Mouse (Mus musculus): ENCODE data around the gene Adam8.

Adam8 gene

DNA sequence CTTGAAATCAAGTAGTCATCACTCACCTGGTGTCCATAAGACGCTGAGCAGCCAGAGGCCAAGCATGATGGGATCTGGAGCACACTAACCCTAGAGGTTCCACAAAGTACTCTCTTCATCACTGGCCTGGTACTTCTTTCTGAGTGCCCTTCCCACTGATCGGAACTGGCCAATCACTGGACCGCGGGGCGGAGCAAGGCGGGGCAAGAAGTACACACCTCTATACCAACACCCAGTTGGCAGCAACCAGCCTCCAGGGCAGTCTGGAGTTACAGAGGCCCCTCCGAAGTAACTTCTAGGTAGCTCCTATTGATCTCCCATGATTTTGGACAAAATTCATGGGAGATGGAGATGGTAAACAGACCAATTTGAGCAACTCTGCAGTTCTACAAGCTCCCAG is at the start of gene Adam8:
Adam8 (minus strand) TSS at position 157 of the 400 bp plus-strand sequence.
- DNase-seq (ENCODE audit: low spot score): no peak

DNA sequence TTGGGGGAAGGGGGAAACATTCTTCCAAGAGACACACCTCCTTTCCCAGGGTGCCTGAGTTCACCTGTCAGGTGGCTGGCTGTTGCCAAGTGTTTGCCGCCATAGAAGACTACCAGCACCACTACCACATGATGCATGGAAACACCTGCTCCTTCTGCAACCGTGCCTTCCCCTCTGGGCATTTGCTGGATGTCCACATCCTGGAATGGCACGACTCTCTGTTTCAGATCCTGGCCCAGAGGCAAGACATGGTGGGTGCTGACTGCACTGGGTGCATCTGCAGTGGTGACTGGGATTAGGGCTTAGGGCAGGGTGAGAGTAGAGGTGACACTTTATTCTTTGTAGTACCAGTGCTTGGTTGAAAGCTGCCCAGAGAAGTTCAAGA is 44.8 kb upstream of the Adam8 start:
- no peak for DNase-seq (ENCODE audit: low spot score)

DNA sequence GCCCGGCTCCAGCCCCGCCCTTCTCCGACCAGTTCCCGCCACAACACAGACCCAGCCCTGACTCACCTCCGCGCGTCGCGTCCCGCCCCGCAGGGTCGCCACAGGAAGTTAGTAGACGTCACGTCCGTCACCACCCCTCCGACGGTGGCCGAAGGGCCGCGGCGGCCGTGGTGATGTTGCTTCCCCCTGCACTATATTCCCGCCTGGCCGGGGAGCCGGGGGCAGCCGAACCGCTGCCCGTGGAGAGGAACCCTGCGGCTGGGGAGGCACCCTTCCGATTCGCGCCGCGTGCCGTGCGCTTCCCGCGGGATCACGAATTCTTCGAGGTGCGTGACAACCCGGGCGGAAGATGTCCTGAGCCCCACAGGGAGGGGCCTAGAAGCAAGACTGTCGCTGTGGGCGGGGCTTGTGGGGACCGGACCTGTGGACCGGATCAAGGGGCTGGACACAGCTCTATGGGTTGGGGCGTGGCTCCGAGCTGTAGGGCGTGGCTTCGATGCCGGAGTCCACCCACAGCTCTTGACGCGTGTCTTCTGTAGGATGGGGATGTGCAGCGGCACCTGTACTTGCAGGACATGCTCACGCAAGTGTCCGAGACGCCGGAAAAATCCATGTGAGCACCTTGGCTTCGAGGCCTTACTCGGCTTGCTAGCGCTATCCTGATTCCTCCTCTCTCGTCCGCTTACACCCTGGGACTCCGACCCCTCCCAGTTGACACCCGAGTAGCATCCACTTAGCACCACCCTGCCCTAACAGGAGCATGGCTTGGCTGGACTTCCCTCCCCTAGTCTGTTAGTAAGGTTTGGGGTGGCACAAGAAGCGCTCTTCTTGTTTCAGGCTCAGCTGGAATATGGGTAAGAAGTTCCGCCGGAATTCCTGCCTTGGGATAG is 44.2 kb upstream of the Adam8 start, which contains the start of the genes Zfp511 and Tubgcp2:
Zfp511 (plus strand) TSS at position 111 of the 890 bp plus-strand sequence.
Tubgcp2 (minus strand) TSS at position 389 of the 890 bp plus-strand sequence.
- DNase-seq (ENCODE audit: low spot score): peak; percentile 98

DNA sequence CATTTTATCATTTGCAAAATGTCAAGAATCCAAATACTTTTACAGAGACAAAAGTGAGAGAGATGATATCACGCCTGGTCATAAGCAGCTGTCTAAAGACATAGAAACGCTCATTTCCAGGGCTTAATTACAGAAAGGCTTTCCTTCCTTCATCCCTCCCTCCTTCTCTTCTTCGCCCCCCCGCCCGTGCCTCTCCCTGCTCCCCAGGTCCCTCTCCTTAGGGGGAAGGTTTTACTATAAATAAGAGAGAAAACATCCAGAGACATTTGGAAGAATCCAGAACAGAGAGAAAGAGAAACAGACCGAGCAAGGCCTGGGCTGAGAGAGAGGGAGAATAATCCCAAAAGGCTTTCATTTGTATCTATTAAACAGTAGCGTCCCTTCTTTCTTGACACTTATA is 43.1 kb upstream of the Adam8 start:
- DNase-seq (ENCODE audit: low spot score): no peak

DNA sequence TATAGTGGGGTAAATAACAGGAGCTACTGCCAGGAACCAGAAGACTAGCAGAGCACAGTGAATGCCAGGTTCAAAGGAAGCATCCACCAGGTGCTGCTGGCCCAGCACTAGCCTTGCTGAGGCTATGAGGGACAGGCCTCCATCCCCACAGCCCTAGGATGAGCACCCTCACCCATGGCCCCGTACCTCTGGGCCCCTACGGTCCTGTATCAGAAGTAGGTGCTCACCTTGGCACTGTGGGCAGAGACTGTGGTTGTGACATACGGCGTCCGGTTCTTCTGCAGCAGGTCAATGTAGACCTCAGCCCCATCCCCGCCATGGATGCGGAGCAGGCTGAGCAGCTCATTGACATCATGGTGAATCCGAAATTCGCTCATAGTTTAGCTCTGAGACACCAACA is 41.0 kb upstream of the Adam8 start:
- no peak for DNase-seq (ENCODE audit: low spot score)

DNA sequence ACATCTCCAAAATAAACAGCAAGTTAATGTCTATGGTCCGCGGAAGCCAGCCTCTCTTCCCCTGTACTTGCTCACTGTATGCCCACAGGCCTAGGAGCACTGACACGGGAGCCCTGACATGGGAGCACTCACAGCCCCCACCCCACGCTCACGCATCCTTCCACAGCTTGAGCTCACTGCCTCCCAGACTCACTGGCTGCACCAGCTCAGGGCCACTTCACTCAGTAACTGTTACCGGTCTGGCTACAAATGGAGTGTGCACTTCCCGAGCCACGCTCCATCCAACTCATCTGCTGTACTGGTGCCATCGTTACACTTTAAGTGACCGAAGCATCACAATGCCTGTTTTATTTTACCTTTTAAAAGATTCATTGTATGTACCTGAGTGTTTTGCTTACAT is 40.0 kb upstream of the Adam8 start:
- DNase-seq (ENCODE audit: low spot score): no peak

DNA sequence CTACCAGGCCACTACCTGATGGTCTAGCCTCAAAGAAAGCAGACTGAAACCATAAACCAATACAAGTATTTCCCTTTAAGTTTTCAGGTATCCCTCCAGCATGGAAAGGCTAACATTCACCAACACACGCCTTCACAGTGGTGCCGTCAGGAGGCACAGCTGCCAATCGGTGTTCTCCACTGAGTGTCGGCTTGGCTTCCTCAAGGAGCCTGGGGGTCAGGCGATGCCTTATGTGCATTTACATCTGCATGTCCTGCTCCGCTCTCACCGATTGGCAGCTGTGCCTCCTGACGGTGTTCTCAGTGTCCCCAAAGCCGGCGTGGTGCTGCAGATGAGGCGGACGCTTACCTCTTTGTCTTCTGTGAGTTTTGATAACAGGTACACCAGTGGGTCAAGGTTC is 39.4 kb upstream of the Adam8 start:
- no peak for DNase-seq (ENCODE audit: low spot score)

DNA sequence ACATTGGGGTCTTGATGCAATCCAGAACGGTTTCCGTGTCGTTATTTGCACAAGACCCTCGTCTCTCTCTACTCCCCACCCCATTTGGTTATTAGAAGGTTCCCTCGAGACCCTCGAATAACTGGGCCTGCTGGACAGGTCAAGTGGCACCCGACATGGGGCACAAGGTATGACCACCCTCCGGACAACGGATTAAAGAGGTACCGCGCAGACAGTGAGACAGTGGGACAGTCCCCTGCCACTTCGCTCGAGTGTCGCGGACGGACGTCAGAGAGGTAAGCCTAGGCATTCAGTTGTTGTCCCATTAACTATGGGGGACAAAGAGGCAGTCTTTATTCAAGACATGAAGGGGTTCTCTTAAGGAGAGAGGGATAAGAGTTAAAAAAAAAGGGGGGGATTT is 19.0 kb upstream of the Adam8 start:
- no peak for DNase-seq (ENCODE audit: low spot score)

DNA sequence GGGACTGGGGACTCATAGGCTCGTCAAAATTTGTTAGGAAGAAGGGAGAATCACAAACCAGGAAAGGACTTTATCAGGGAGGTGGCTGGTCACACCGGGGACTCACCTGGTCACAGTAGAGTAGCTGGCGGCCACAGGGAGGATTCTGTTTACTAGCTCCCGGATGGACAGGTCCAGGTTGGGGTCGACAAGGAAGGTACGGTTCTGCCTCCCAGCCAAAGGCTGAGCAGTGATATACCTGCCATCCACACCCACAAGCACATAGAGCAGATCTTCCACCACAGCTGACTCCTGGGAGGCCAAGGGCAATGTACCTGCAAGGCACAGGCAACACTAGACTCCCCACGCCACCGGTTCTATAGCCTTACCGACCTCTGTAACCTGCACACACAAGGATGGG is 15.4 kb upstream of the Adam8 start:
- no peak for DNase-seq (ENCODE audit: low spot score)

DNA sequence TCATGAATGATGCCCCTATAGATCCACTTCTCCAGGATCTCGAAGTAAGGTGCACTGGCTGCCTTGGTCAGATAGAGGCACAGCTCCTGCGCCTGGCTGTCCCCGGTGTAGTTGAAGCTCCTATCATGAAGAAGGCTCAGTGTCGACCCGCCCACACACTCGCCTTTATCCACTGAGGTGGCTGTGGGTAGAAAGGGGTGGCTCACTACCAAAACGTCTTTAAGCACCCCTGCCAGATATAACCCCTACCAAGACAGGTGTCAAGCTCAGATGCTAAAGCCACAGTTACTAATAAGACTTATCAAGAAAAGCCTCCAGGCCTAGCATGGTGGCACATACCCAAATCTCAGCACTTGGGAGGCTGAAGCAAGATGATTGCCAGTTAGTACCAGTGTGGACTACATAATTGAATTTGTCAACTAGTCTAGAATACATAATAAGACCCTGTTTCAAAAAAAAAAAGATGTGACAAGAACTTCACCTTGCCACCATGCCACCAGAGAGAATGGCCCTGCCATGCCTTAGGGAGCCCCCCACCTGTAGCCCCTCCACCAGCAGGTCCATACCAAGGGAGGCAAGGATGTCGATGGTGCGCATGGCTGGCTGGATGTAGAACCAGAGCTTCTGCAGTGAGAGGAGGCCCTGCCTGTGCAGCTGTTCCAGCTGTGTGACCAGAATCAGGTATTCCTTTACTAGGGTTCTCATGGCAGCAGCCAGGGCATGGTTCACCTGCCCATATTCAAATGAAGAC is 14.7 kb upstream of the Adam8 start:
- no peak for DNase-seq (ENCODE audit: low spot score)

DNA sequence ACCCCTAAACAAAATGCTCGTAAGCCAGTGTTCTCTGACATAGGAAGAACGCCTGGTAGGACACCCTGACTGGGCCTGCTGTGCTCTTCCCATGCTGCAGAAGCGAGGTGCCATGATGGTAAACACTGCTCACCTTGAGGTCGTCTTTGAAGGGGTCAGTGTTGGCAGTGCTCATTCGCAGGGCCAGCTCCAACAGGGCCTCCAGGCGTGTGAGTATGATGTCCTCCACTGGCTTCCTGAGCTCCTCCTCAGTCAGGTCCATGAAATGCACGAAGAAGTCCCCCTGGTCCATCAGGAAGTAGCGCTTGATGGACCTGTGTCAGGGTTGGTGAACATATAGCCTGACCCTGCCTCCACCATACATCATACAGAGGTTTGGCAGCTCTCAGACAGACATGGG is 12.3 kb upstream of the Adam8 start:
- DNase-seq (ENCODE audit: low spot score): no peak

DNA sequence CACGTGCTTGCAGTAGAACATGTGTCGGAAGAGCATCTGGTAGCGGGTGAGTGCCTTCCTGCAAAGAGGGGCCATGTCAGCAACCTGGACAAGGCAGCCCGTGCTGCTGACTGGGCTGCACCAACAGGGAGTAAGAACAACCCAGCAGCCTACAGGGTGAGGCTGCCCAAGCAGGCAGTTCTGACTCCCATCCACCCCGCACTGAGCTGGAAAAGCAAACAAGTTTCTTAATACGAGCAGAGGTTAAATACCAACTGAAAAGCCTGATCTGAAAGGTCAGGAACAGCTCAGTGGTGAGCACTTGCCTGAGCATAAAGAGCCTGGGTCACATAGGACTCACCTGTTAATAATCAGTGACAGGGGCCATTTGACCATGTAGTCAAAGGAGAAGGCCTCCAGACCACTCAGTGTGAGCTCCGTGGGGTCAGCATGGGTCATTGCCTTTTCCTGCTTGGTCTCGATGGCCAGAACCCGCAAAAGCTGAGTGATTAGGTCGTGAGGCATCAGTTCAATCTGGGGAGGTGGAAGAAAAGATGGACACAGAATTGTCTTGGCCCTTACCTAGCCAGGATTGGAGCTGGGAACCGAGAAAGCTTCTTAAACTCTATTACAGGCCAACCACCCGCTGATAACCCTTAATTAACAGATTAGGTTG is 8.9 kb upstream of the Adam8 start:
- peak; percentile 31 for DNase-seq (ENCODE audit: low spot score)

DNA sequence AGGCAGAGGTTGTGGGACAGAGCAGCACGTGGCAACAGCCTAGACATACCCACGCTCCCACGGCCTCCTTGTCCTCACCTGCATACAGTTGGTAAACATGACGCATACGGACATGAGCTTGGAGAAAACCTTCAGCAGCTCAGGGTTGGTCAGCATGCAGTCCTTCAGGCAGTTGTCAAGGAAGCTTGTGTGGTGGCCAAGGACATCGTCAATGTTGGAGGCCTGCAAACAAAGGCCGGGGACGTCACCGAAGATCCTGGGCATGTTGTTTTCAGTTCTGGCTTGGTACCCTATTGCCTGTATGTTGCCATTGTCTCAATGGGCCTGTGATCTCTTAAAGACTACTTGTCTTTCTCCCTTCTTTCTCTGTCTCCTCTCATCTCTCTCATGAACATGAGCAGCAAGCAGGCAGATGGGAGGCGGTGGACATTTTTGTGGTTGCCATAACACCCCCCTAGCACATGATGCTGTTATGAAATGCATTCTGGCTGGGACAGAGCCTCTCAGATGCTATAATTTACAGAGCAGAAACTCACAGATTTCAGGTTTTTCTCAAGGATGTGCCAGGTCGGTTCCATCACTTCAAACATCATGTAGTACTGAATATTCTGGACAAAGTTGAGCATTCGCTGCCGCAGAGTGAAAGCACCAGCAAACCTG is 6.5 kb upstream of the Adam8 start:
- no peak for DNase-seq (ENCODE audit: low spot score)

DNA sequence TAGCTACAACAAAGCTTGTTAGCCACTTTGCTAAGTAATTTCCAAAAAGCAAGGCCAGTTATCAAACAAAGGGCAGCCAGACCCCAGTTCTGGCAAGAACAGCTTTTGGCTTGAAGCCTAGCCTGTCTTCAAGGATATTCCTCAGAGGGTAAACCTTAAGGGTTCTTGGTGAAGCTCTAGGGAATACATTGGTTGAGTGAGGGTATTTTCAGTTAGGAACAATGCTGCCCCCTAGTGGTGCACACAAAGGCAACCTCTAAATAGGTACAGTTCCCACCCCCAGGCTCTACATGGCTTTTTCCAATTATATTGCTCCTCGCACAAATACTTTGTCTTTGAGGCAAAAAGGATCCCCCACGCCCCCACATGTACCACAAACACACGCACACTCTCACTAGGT is 2.3 kb upstream of the Adam8 start:
- peak; percentile 34 for DNase-seq (ENCODE audit: low spot score)

DNA sequence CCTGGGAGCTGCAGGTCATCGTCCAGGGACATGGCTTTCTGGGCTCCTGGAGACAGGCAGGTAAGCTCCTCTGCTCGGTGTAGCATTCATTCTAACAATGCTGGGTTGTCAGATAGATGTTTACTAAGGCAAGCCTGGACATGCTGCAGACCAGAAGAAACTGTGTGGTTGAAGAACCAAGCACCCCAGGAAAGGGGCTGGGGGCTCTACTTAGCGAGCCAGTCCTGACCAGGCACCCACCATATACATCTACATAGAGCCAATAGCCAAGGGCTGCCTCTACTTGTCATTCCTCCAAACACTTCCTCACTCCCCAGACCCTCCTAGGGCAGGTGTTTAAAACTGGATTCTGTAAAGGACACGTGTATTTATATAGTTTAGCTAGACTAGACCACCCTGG is 1.8 kb upstream of the Adam8 start:
- no peak for DNase-seq (ENCODE audit: low spot score)

DNA sequence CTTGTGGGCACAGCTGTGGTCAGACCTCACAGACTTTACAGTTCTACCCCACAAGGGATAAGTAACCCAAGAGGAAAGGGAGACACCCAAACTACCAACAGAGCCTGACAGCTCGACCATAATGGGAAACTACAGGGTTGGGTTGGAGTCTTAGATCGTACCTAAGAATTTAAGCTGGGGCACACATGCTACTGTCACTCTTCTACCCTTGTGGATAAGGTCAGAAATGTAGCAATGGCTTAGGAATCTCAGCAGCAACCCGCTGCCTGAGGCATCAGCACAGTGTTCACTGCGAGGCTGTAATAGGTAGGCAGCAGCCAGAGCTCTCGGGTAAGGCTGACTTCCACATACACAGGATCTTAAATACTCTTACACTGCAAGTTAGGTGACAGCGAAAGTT is 1.2 kb upstream of the Adam8 start:
- no peak for DNase-seq (ENCODE audit: low spot score)

DNA sequence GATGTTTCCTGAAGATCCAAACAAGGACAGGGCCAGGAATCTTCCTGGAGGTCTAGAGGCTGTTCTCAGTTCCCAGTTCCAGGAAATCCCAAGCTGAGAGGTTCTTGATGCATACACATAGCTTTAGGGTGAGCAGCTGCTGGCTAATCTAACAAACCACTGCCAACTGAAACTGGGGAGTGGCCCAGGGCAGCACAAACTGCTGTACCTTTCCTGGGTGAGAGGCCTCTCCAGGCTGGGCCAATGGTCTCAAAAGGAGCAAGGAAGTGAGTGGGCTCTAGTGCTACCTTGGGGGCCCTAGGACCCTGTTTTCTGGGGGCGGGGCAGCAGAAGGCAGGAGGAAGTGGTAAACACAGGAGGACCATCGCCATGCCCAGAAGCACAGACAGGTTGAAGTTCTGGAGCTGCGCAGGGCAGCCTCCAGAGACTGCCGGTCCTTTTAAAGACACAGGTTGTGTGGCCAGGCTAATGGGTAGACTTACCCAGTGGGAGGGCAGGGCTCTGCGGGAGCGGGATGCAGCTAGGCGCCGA is 1.4 kb downstream of the Adam8 start:
- no peak for DNase-seq (ENCODE audit: low spot score)

DNA sequence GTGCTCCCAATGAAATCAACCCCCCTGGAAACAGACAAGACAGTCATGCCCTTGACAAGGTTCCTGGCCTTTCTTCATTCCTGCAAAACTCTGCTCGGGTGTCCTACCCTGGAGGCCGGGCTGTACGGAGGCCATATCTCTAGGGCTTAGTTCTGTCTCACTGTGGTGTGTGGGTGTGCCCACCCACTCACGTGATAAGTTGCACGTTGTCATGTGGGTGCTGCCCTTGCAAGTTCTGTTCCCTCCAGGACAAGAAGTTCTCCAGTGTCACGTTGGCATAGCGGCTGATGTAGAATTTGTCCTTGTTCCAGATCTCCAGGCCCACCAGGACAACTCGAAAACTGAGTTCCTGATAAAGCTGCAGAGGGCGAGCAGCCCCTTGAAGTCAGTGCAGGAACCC is 4.1 kb downstream of the Adam8 start:
- DNase-seq (ENCODE audit: low spot score): no peak

DNA sequence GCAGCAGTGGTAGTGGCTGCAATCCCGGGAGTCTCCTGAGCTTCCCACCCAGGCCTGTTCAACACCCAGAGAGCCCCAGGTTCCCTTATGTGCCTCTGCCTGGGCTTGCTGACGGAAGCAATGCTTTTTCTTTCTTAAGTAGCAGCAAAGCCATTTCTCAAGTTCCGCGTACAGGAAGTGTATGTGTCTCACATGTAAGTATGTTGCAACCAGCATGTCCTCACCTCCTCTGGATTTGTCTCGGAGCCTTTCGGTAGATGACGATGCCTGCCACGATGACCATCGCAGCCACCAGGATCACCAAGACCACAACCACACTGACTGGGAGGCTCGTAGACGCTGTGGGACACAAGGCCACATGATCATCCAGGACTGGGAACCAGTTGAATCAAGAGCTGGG is 7.9 kb downstream of the Adam8 start:
- no peak for DNase-seq (ENCODE audit: low spot score)

DNA sequence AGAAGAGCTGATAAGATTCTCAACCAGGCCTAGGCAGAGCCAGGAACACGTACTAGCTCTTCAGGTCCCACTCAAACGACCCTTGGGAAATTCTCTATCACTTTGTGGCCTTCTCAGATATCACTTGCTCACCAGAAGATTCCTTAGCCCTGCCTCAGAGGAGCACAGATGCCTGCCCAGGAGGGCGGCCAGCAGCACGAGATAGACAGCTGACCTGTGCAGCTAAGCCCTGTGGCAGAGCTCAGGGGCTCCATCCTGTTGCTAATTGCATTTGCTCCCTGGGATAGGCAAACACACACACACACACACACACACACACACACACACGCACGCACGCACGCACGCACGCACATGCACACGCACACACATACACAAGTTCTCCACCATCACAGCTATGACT is 10.3 kb downstream of the Adam8 start:
- DNase-seq (ENCODE audit: low spot score): no peak

DNA sequence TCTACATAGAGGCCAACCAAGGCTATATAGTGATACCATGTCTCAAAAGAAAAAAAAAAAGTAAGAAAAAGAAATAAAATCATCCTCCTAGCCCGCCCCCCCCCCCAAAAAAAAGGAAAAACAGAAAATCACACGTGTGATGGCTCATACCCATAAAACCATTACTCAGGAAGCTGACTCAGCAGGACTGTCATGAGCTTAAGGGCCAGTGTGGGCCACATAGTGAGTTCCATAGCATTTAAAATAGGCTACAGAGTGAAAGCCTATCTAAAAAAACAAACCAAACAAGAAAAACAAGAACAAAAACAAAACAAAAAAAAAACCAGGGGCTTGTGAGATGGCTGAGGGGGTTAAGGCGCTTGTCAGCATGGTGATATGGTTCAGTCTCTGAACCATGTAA is 11.6 kb downstream of the Adam8 start:
- no peak for DNase-seq (ENCODE audit: low spot score)
